Mouse (Mus musculus): ENCODE results near the gene Prss46. TPM values are rescaled to one million over a fixed set of nuclear protein-coding genes. Genes with fewer than 3 reads are reported as not detected.
A peak's percentile ranks its signal among the peaks of the same experiment; 100 is the strongest.

Gene Prss46
- total RNA-seq (2012; rRNA removed) (not detected in 2 replicates), total RNA-seq (2014; rRNA removed) (not detected in 2 replicates), polyA plus RNA-seq (2012; ENCODE audit: insufficient read length, low read depth) (not detected in 2 replicates)

DNA sequence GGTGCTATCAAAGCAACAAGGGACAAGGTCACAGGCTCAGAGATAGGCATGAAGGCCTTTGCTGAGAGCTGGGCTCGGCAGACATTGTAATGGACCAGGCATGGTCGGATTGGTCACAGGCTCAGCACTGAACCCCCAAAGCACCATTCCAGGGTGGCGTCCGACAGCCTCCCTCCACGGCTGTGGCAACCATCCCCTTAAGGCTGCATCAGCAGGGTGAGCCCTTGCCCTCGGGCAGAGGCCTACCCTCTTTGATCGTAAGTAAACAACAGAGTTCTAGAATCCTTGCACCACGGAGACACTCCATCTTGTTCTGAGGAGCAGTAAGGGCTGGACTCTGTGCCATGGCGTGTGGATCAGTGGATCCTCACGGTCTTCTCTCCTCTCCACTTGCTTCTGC, at the start of gene Prss46:
Prss46 (plus strand) TSS at position 301 of the 400 bp plus-strand sequence.
- dilution Hi-C loops (cut with MboI; ENCODE audit: extremely low pct_ligation_motif_present, extremely low pct_unique_long_range_greater_than_20kb, low sequenced_read_pairs) (no loop called here), in situ Hi-C loops (cut with MboI; ENCODE audit: low pct_ligation_motif_present, low pct_unique_long_range_greater_than_20kb, low sequenced_read_pairs) (no loop called here)
- Histone ChIP-seq H3K9ac (ENCODE audit: insufficient read depth, low read depth) (no peak within 1 kb of the TSS), H3K36me3 (replicated peaks in 1 of 2; ENCODE audit: control insufficient read depth in 1 of 2, insufficient read depth in 1 of 2, low read length in 1 of 2) (no peaks in the 10 kb centered on the region), H3K4me1 (ENCODE audit: control insufficient read depth in 1 of 2, insufficient read depth in 2 of 2) (peaks cover 0 to 2% of the 10 kb centered on the region in 2 experiments; a peak in 1 of 4 replicates), H3K4me2 (ENCODE audit: insufficient read depth, low read depth, poor library complexity, severe bottlenecking) (no peak within 1 kb of the TSS), H3K27ac (ENCODE audit: insufficient read depth, low read depth) (no peak within 1 kb of the TSS), H3K27me3 (replicated peaks) (no peaks in the 10 kb centered on the region), H3K79me2 (replicated peaks; ENCODE audit: control insufficient read depth, extremely low read depth, insufficient read depth, poor library complexity, severe bottlenecking) (no peaks in the 10 kb centered on the region), H3K9me3 (replicated peaks; ENCODE audit: low read length) (no peaks in the 10 kb centered on the region), H3K4me3 (replicated peaks in 1 of 3; ENCODE audit: low read depth in 2 of 3, low read length in 2 of 3, poor library complexity in 1 of 3) (no peak within 1 kb of the TSS)
- DNase-seq (ENCODE audit: extremely low read depth), result no peak
- TF ChIP-seq MEF2A (IDR thresholded peaks at IDR 0.05; ENCODE audit: borderline replicate concordance, low read depth, low read length) (no peak), BHLHE40 (IDR thresholded peaks at IDR 0.05; ENCODE audit: low read depth, low read length) (no peak), HCFC1 (IDR thresholded peaks at IDR 0.05; ENCODE audit: low read depth, low read length) (no peak), USF1 (IDR thresholded peaks at IDR 0.05; ENCODE audit: low read depth, low read length) (no peak), MXI1 (IDR thresholded peaks at IDR 0.05; ENCODE audit: low read depth, low read length) (no peak), CTCF (conservative IDR thresholded peaks at IDR 0.05 in 1 of 2, IDR thresholded peaks at IDR 0.05 in 1 of 2; ENCODE audit: low read depth in 2 of 2, low read length in 2 of 2) (no peak), EP300 (IDR thresholded peaks at IDR 0.05; ENCODE audit: low read length) (no peak), POLR2AphosphoS2 (IDR thresholded peaks at IDR 0.05; ENCODE audit: low read depth, low read length) (no peak), IRF4 (IDR thresholded peaks at IDR 0.05; ENCODE audit: low read depth, low read length) (no peak), MAFK (IDR thresholded peaks at IDR 0.05; ENCODE audit: insufficient replicate concordance, low read length) (no peak), MAX (IDR thresholded peaks at IDR 0.05; ENCODE audit: low read length) (no peak)

DNA sequence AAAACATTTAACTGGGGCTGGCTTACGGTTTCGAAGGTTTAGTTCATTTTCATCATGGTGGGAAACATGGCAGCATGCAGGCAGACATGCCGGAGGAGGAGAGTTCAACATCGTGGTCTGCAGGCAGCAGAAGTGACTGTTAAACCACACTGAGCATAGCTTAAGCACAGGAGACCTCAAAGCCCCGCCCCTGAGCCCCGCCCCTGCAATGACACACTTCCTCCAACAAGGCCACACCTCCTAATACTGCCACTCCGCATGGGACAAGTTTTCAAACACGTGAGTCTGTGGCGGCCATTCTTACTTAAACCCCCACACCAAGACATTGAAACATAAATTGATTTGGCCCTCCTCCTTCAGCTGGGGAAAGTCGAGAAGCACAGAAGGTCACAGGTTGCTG, 47.3 kb upstream of the Prss46 start:
- dilution Hi-C loops (cut with MboI; ENCODE audit: extremely low pct_ligation_motif_present, extremely low pct_unique_long_range_greater_than_20kb, low sequenced_read_pairs) (no loop called here), in situ Hi-C loops (cut with MboI; ENCODE audit: low pct_ligation_motif_present, low pct_unique_long_range_greater_than_20kb, low sequenced_read_pairs) (no loop called here)
- no peaks in the 10 kb centered on the region for H3K27me3 ChIP-seq (replicated peaks)
- H3K4me2 ChIP-seq (ENCODE audit: insufficient read depth, low read depth, poor library complexity, severe bottlenecking), result no peak overlapping the region
- H3K27ac ChIP-seq (ENCODE audit: insufficient read depth, low read depth), result no peak overlapping the region
- no peaks in the 10 kb centered on the region for H3K79me2 ChIP-seq (replicated peaks; ENCODE audit: control insufficient read depth, extremely low read depth, insufficient read depth, poor library complexity, severe bottlenecking)
- peak overlapping the region in 1 of 3 experiments; percentile 32 for H3K4me3 ChIP-seq (replicated peaks in 1 of 3; ENCODE audit: low read depth in 2 of 3, low read length in 2 of 3, poor library complexity in 1 of 3)
- TF ChIP-seq PAX5 (IDR thresholded peaks at IDR 0.05; ENCODE audit: low read length) (no peak), MXI1 (IDR thresholded peaks at IDR 0.05; ENCODE audit: low read depth, low read length) (no peak), ZNF384 (IDR thresholded peaks at IDR 0.05; ENCODE audit: low read depth, low read length) (no peak), TCF12 (IDR thresholded peaks at IDR 0.05; ENCODE audit: low read depth, low read length) (no peak), BHLHE40 (IDR thresholded peaks at IDR 0.05; ENCODE audit: low read depth, low read length) (0 out of 2 replicates have a peak, but pooled peaks have one; percentile 18)
- no peaks in the 10 kb centered on the region for H3K36me3 ChIP-seq (replicated peaks in 1 of 2; ENCODE audit: control insufficient read depth in 1 of 2, insufficient read depth in 1 of 2, low read length in 1 of 2)
- peaks cover 11 to 45% of the 10 kb centered on the region in 2 experiments; a peak in 3 of 4 replicates for H3K4me1 ChIP-seq (ENCODE audit: control insufficient read depth in 1 of 2, insufficient read depth in 2 of 2)
- H3K9ac ChIP-seq (ENCODE audit: insufficient read depth, low read depth), result no peak overlapping the region
- H3K9me3 ChIP-seq (replicated peaks; ENCODE audit: low read length), result no peaks in the 10 kb centered on the region
- DNase-seq (ENCODE audit: extremely low read depth), result peak; percentile 56

Data from CH12.LX (cell line).